Mouse (Mus musculus): ENCODE data around the gene Creb5. TPM values are rescaled to one million over a fixed set of nuclear protein-coding genes. Genes with fewer than 3 reads are reported as not detected.

Creb5 gene
- polyA plus RNA-seq, 1 experiment from 2014 or later: 7.9 TPM

- peaks cover 15% of the 10 kb centered on the region for H3K4me1 ChIP-seq
- H3K27ac ChIP-seq: 0 out of 2 replicates have a peak overlapping the region, but pooled peaks have one; percentile 25
- ATAC-seq (ENCODE audit: low FRiP score): peak; percentile 74; the same call in 1 of the 2 replicates
- no peaks in the 10 kb centered on the region for H3K27me3 ChIP-seq
- no peak overlapping the region for H3K4me2 ChIP-seq (replicated peaks)
- no peak overlapping the region for H3K4me3 ChIP-seq
- H3K36me3 ChIP-seq: no peaks in the 10 kb centered on the region
- WGBS: 12% methylated on average over 4 of the region's 4 CpGs
- H3K9me3 ChIP-seq (replicated peaks): no peaks in the 10 kb centered on the region
- no peak overlapping the region for H3K9ac ChIP-seq
Observed at GRCm38 (mm10) chr6:53593603-53594002, 306.5 kb downstream of the Creb5 start.

DNA sequence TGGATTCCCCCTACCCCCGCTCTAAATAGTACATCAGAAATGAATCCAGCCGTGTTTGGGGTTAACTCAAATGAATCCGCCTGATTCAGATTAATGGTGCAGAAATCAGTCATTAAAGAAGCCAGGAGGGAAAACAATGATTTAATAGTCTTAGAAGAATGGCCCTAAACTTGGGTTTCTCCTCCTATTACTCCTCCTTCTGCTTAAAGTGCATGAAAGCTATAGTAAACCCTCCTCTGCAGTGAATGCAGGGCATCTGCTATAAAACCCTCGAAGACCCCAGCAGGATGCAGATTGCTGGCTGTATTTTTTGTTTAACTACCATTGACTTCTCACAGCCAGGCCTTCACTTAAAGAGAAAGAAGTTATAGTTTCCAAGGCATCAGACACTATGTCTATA is 307.2 kb downstream of the Creb5 start:
- WGBS: 47% methylated on average over 4 of the region's 4 CpGs
- Histone ChIP-seq H3K36me3 (no peaks in the 10 kb centered on the region), H3K9ac (no peak overlapping the region), H3K4me1 (peaks cover 15% of the 10 kb centered on the region), H3K27ac (0 out of 2 replicates have a peak overlapping the region, but pooled peaks have one; percentile 30), H3K4me2 (replicated peaks) (no peak overlapping the region), H3K9me3 (replicated peaks) (no peaks in the 10 kb centered on the region), H3K4me3 (no peak overlapping the region), H3K27me3 (no peaks in the 10 kb centered on the region)
- no peak for ATAC-seq (ENCODE audit: low FRiP score)

- Histone ChIP-seq H3K9me3 (replicated peaks) (no peaks in the 10 kb centered on the region), H3K36me3 (no peaks in the 10 kb centered on the region), H3K4me1 (peaks cover 15% of the 10 kb centered on the region), H3K27me3 (no peaks in the 10 kb centered on the region), H3K4me2 (replicated peaks) (no peak overlapping the region), H3K4me3 (no peak overlapping the region), H3K9ac (no peak overlapping the region), H3K27ac (no peak overlapping the region)
- 90% methylated on average over 2 of the region's 2 CpGs for WGBS
- ATAC-seq (ENCODE audit: low FRiP score): no peak
Observed at GRCm38 (mm10) chr6:53596402-53596801, 309.3 kb downstream of the Creb5 start.

- 81% methylated on average over 3 of the region's 3 CpGs for WGBS
- Histone ChIP-seq H3K27ac (no peak overlapping the region), H3K27me3 (no peaks in the 10 kb centered on the region), H3K9ac (no peak overlapping the region), H3K4me1 (no peaks in the 10 kb centered on the region), H3K36me3 (no peaks in the 10 kb centered on the region), H3K4me3 (no peak overlapping the region), H3K4me2 (replicated peaks) (no peak overlapping the region), H3K9me3 (replicated peaks) (no peaks in the 10 kb centered on the region)
- ATAC-seq (ENCODE audit: low FRiP score): no peak
Observed at GRCm38 (mm10) chr6:53603041-53603440, 316.0 kb downstream of the Creb5 start.

DNA sequence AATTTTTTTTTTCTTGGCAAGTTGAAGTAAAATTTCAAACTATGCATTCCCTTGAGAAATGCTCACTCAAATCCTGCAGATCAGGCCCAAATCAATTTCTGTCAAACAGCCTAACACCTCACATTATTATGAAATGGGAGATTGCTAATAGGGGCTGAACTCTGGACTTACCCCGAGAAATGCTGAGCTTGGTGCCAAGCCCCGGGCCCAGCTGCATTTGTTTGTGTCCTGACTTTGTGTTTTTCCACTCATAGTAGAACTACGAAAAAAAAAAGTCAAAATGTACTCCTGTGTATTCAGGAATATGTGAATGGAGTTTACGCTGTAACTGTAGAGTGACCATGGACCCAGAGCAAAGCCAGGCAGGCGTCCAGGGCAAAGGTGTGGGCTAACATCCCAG is 316.6 kb downstream of the Creb5 start:
- Histone ChIP-seq H3K27ac (no peak overlapping the region), H3K4me2 (replicated peaks) (no peak overlapping the region), H3K27me3 (no peaks in the 10 kb centered on the region), H3K9ac (no peak overlapping the region), H3K4me3 (no peak overlapping the region), H3K9me3 (replicated peaks) (no peaks in the 10 kb centered on the region), H3K36me3 (no peaks in the 10 kb centered on the region), H3K4me1 (no peaks in the 10 kb centered on the region)
- no peak for ATAC-seq (ENCODE audit: low FRiP score)
- WGBS: 85% methylated on average over 5 of the region's 5 CpGs

DNA sequence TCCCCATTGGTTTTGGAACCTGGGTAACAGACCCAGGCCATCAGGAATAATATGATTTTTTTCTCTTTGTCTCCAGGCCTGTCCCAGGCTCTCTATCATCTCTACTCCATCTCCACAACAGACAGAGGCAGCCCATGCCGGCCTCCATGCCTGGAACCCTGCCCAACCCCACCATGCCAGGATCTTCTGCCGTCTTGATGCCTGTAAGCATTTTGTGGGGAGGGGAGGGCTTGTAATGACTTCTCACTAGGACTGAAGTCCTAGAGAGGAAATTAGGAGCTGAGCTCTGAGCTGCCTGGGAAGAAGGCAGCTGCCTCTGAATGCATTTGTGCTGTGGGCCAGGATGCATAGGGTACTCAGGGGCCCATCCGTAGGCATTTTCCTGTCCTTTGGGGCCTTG is 317.3 kb downstream of the Creb5 start:
- Histone ChIP-seq H3K27ac (no peak overlapping the region), H3K36me3 (no peaks in the 10 kb centered on the region), H3K9ac (no peak overlapping the region), H3K4me3 (no peak overlapping the region), H3K4me2 (replicated peaks) (no peak overlapping the region), H3K27me3 (no peaks in the 10 kb centered on the region), H3K9me3 (replicated peaks) (no peaks in the 10 kb centered on the region), H3K4me1 (no peaks in the 10 kb centered on the region)
- ATAC-seq (ENCODE audit: low FRiP score): no peak
- WGBS: 82% methylated on average over 3 of the region's 3 CpGs

- Histone ChIP-seq H3K4me1 (no peaks in the 10 kb centered on the region), H3K4me3 (no peak overlapping the region), H3K4me2 (replicated peaks) (no peak overlapping the region), H3K9ac (no peak overlapping the region), H3K27me3 (no peaks in the 10 kb centered on the region), H3K27ac (no peak overlapping the region), H3K36me3 (no peaks in the 10 kb centered on the region), H3K9me3 (replicated peaks) (no peaks in the 10 kb centered on the region)
- ATAC-seq (ENCODE audit: low FRiP score): no peak
- 85% methylated on average over 2 of the region's 2 CpGs for WGBS
Observed at GRCm38 (mm10) chr6:53605184-53605583, 318.1 kb downstream of the Creb5 start.

GRCm38 (mm10) chr6:53611451-53611945 is 324.4 kb downstream of the Creb5 start:
- ATAC-seq (ENCODE audit: low FRiP score): no peak
- no peaks in the 10 kb centered on the region for H3K27me3 ChIP-seq

GRCm38 (mm10) chr6:53612681-53613080 is 325.6 kb downstream of the Creb5 start:
- 39% methylated on average over 6 of the region's 6 CpGs for WGBS

More at GRCm38 (mm10) chr6:53611451-53611945, 324.4 kb downstream of the Creb5 start:
- Histone ChIP-seq H3K36me3 (no peaks in the 10 kb centered on the region), H3K27ac (no peak overlapping the region), H3K9ac (no peak overlapping the region), H3K4me2 (replicated peaks) (no peak overlapping the region), H3K9me3 (replicated peaks) (no peaks in the 10 kb centered on the region), H3K4me1 (peaks cover 8% of the 10 kb centered on the region; the same call in 1 of the 2 replicates), H3K4me3 (no peak overlapping the region)
- WGBS: 79% methylated on average over 5 of the region's 5 CpGs

DNA sequence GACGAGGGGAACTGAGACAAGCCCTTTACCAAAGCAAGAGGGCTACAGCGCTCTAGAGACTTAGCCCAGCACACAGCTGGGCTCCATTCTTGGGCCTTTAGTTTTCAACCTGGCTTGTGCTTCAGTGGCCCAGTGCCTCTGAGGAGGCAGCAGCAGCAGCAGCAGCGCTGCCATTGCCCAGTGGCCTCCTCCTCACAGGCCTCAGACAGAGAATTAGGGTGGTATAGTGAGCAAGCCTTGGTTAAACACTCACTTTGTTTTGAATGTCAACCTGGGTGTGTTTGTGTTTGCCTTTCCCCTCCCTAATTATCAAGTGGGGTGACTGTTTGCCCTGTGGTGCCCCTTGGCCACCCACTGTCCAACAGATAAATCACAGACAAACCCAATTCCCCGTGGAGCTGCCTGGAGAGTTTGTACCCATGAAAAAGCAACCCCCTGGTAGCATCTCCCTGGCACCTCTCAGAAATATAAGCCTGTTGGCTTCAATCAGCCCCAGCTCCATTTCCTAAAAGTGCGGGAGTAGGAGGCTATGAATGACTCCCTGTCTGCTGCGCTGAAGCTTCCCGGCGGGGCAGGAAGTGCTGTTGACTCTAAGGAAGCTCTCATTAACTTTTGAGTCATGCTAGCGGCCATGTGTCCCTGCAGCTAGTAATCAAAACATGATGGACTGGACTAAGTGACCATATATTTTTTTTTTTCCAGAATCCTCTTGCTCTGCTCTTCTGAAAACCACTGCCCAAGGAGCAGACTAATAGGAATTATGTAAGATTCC is 328.6 kb downstream of the Creb5 start:
- H3K4me1 ChIP-seq: peaks cover 8% of the 10 kb centered on the region; the same call in 1 of the 2 replicates
- H3K27me3 ChIP-seq: no peaks in the 10 kb centered on the region
- no peaks in the 10 kb centered on the region for H3K9me3 ChIP-seq (replicated peaks)
- no peak overlapping the region for H3K9ac ChIP-seq
- H3K4me3 ChIP-seq: no peak overlapping the region
- no peaks in the 10 kb centered on the region for H3K36me3 ChIP-seq
- no peak overlapping the region for H3K27ac ChIP-seq
- H3K4me2 ChIP-seq (replicated peaks): no peak overlapping the region
- no peak for ATAC-seq (ENCODE audit: low FRiP score)
- 57% methylated on average over 9 of the region's 9 CpGs for WGBS

More at GRCm38 (mm10) chr6:53612681-53613080, 325.6 kb downstream of the Creb5 start:
- H3K4me2 ChIP-seq (replicated peaks): no peak overlapping the region
- H3K27ac ChIP-seq: no peak overlapping the region
- no peak for ATAC-seq (ENCODE audit: low FRiP score)
- H3K36me3 ChIP-seq: no peaks in the 10 kb centered on the region
- peaks cover 8% of the 10 kb centered on the region; the same call in 1 of the 2 replicates for H3K4me1 ChIP-seq
- H3K9ac ChIP-seq: no peak overlapping the region
- no peaks in the 10 kb centered on the region for H3K27me3 ChIP-seq
- no peaks in the 10 kb centered on the region for H3K9me3 ChIP-seq (replicated peaks)
- no peak overlapping the region for H3K4me3 ChIP-seq

GRCm38 (mm10) chr6:53618164-53618563 is 331.1 kb downstream of the Creb5 start:
- Histone ChIP-seq H3K4me3 (no peak overlapping the region), H3K27ac (no peak overlapping the region), H3K4me1 (0 out of 2 replicates have a peak, but pooled peaks cover 4% of the 10 kb centered on the region), H3K4me2 (replicated peaks) (no peak overlapping the region), H3K36me3 (no peaks in the 10 kb centered on the region), H3K27me3 (no peaks in the 10 kb centered on the region), H3K9me3 (replicated peaks) (no peaks in the 10 kb centered on the region), H3K9ac (no peak overlapping the region)
- WGBS: 56% methylated on average over 8 of the region's 8 CpGs
- ATAC-seq (ENCODE audit: low FRiP score): no peak

DNA sequence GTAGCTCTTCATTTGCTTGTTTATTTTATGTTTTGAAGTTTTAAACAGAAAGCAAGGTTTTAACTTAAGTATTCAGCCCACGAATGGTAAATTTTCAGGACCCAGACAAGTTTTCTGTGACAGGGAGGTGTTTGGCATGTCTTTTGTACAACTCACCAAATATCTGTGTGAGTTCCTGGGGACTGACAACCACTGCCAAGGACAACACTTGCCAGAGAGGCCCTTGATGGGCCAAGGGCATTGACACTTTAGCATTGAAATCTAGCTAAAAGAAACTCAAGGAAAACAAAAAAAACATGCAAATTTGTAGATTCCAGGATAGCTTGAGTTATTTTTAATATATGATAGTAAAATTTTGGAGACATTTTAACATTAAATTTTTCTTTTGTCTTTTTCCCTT is 332.6 kb downstream of the Creb5 start:
- no peak overlapping the region for H3K4me3 ChIP-seq
- no peaks in the 10 kb centered on the region for H3K27me3 ChIP-seq
- no peak overlapping the region for H3K27ac ChIP-seq
- H3K9me3 ChIP-seq (replicated peaks): no peaks in the 10 kb centered on the region
- no peak overlapping the region for H3K9ac ChIP-seq
- 80% methylated on average over 1 of the region's 1 CpGs for WGBS
- no peaks in the 10 kb centered on the region for H3K36me3 ChIP-seq
- H3K4me1 ChIP-seq: peaks cover 9% of the 10 kb centered on the region; the same call in 1 of the 2 replicates
- no peak for ATAC-seq (ENCODE audit: low FRiP score)
- no peak overlapping the region for H3K4me2 ChIP-seq (replicated peaks)

DNA sequence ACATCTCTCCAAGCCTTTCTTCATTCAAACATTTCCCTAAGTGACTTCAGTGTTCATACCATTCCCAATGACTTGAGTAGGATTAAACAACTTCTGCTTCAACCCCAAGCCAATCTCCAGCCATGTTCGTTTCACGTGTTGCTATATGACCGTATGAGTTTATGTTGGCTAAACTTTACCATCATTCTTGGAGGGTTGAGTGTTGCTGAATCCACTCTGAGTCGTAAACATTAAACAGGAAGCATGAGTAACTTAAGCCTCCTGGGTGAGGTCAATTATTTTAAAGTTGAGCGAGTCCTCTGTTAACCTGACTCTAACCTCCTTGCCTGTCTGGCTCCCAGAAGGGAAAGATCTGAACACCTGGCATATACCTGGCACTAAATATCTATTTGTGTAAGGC is 334.2 kb downstream of the Creb5 start:
- no peak overlapping the region for H3K4me3 ChIP-seq
- H3K27me3 ChIP-seq: no peaks in the 10 kb centered on the region
- H3K4me1 ChIP-seq: peaks cover 5% of the 10 kb centered on the region; the same call in 1 of the 2 replicates
- ATAC-seq (ENCODE audit: low FRiP score): no peak
- H3K9me3 ChIP-seq (replicated peaks): no peaks in the 10 kb centered on the region
- H3K4me2 ChIP-seq (replicated peaks): no peak overlapping the region
- WGBS: 83% methylated on average over 5 of the region's 5 CpGs
- H3K27ac ChIP-seq: no peak overlapping the region
- no peaks in the 10 kb centered on the region for H3K36me3 ChIP-seq
- H3K9ac ChIP-seq: no peak overlapping the region
